Mouse (Mus musculus) C2C12 (cell line): ENCODE data around the gene Gm11077.

ENCODE experiments used
- CEBPB ChIP-seq: IDR thresholded peaks from one replicate; pipeline ENCODE4 v1.6.1; 2011; ENCODE audit warnings: low read depth, mild to moderate bottlenecking, control low read depth, moderate library complexity
- CTCF ChIP-seq: IDR thresholded peaks from one replicate; pipeline ENCODE4 v1.5.1; 2011; ENCODE audit not compliant: control insufficient read depth, insufficient read depth, insufficient read length
- FOSL1 ChIP-seq: IDR thresholded peaks from one replicate; pipeline ENCODE4 v1.8.0; 2011; ENCODE audit warnings: mild to moderate bottlenecking, low read length; ENCODE audit not compliant: poor library complexity, insufficient read depth, severe bottlenecking
- MAX ChIP-seq: IDR thresholded peaks from one replicate; pipeline ENCODE4 v1.6.1; 2011; ENCODE audit warnings: mild to moderate bottlenecking, control low read depth
- MYOD1 ChIP-seq: IDR thresholded peaks from one replicate; pipeline ENCODE4 v1.6.1; 2011; ENCODE audit warnings: low read depth; ENCODE audit not compliant: control insufficient read depth, insufficient read length
- USF1 ChIP-seq: IDR thresholded peaks from one replicate; pipeline ENCODE4 v1.6.1; 2011; ENCODE audit warnings: low read depth, mild to moderate bottlenecking, control low read depth, moderate library complexity

GRCm38 (mm10) chr6:140800587-140800986 is 71.5 kb downstream of the Gm11077 start:
- TF ChIP-seq CTCF (no peak), CEBPB (no peak), MYOD1 (no peak), MAX (no peak), FOSL1 (no peak), USF1 (no peak)
